Mouse (Mus musculus) myocyte (in vitro differentiated cells): ENCODE results near the gene Nccrp1.

Experiments used
- CEBPB ChIP-seq: IDR thresholded peaks from 2 replicates; pipeline ENCODE4 v1.6.1; 2011; ENCODE audit warnings: mild to moderate bottlenecking, moderate library complexity; ENCODE audit not compliant: poor library complexity, insufficient read depth, severe bottlenecking
- E2F4 ChIP-seq: IDR thresholded peaks from one replicate; pipeline ENCODE4 v1.6.1; 2011; ENCODE audit warnings: mild to moderate bottlenecking, control low read depth, moderate library complexity; ENCODE audit not compliant: insufficient read depth
- MAX ChIP-seq: IDR thresholded peaks from one replicate; pipeline ENCODE4 v1.6.1; 2011; ENCODE audit warnings: low read depth, mild to moderate bottlenecking, control low read depth
- MYOD1 ChIP-seq, 3 experiments: IDR thresholded peaks; one replicate each; pipeline ENCODE4 v1.6.1; 2011; ENCODE audit warnings: control low read depth in 2 of 3, low read depth in 2 of 3, mild to moderate bottlenecking in 2 of 3, moderate library complexity in 1 of 3; ENCODE audit not compliant: insufficient read length in 2 of 3, control insufficient read depth in 1 of 3
- MYOG ChIP-seq, 3 experiments: IDR thresholded peaks; one replicate each; pipeline ENCODE4 v1.6.1; 2011; ENCODE audit warnings: control low read depth in 2 of 3, low read depth in 2 of 3, mild to moderate bottlenecking in 2 of 3; ENCODE audit not compliant: insufficient read length in 2 of 3, control insufficient read depth in 1 of 3, insufficient read depth in 1 of 3
- POLR2A ChIP-seq: IDR thresholded peaks from one replicate; pipeline ENCODE4 v1.6.1; 2011; ENCODE audit warnings: low read depth, mild to moderate bottlenecking, control low read depth, moderate library complexity; ENCODE audit not compliant: insufficient read length
- POLR2AphosphoS2 ChIP-seq: IDR thresholded peaks from one replicate; pipeline ENCODE4 v1.6.1; 2011; ENCODE audit warnings: low read depth, control low read depth; ENCODE audit not compliant: insufficient read length
- REST ChIP-seq: IDR thresholded peaks from one replicate; pipeline ENCODE4 v1.6.1; 2011; ENCODE audit warnings: mild to moderate bottlenecking, control low read depth, moderate library complexity; ENCODE audit not compliant: insufficient read depth, insufficient read length
- SRF ChIP-seq: IDR thresholded peaks from one replicate; pipeline ENCODE4 v1.6.1; 2011; ENCODE audit warnings: low read depth; ENCODE audit not compliant: control insufficient read depth, insufficient read length
- TCF12 ChIP-seq: IDR thresholded peaks from one replicate; pipeline ENCODE4 v1.6.1; 2011; ENCODE audit warnings: mild to moderate bottlenecking, control low read depth; ENCODE audit not compliant: poor library complexity, insufficient read depth, severe bottlenecking
- USF1 ChIP-seq: IDR thresholded peaks from one replicate; pipeline ENCODE4 v1.6.1; 2011; ENCODE audit warnings: low read depth, mild to moderate bottlenecking, control low read depth, moderate library complexity

- TF ChIP-seq MYOG (IDR thresholded peaks at IDR 0.05; ENCODE audit: control insufficient read depth in 1 of 3, insufficient read depth in 1 of 3, insufficient read length in 2 of 3, low read depth in 2 of 3), result no peak
- no peak for TF ChIP-seq POLR2AphosphoS2
- TF ChIP-seq POLR2A, result no peak
- no peak for TF ChIP-seq MYOD1 (IDR thresholded peaks at IDR 0.05; ENCODE audit: control insufficient read depth in 1 of 3, insufficient read length in 2 of 3, low read depth in 2 of 3)
- TF ChIP-seq TCF12, result no peak
- no peak for TF ChIP-seq USF1
- no peak for TF ChIP-seq CEBPB
- no peak for TF ChIP-seq E2F4
- TF ChIP-seq MAX, result no peak
- TF ChIP-seq REST, result no peak
- TF ChIP-seq SRF, result no peak
Observed at GRCm38 (mm10) chr7:28579826-28580225, 32.8 kb upstream of the Nccrp1 start.
